18 mouse cellular contexts compared by ENCODE assay signal in genomic region chr3:88199541-88200110, GRCm38 (mm10). TPM values are rescaled to one million over a fixed set of nuclear protein-coding genes. Genes with fewer than 3 reads are reported as not detected.
DNase-seq lines count a peak whose midpoint lies in the region; ATAC-seq and TF ChIP-seq lines count a peak whose summit lies in the region.
"Had no signal": no experiment of that assay in that cellular context is flagged by ENCODE, and none has a peak within 500 bp of the region (broad histone marks: within the 10 kb centered on the region; RNA-seq: fewer than 3 reads in every experiment).

No protein-coding gene starts in this region.

- no peaks in the 10 kb centered on the region for H3K9me3 ChIP-seq in forebrain, embryonic 12.5 days
- H3K9me3 ChIP-seq in hindbrain, embryonic 13.5 days, result no peaks in the 10 kb centered on the region

- peak overlapping the region; percentile 88 for H3K4me2 ChIP-seq in forebrain, embryonic 12.5 days
- peak overlapping the region; percentile 86 for H3K4me2 ChIP-seq in hindbrain, embryonic 13.5 days

- peak overlapping the region; percentile 98 for H3K9ac ChIP-seq in forebrain, embryonic 12.5 days
- peak overlapping the region; percentile 97 for H3K9ac ChIP-seq in hindbrain, embryonic 13.5 days

- ATAC-seq in forebrain, embryonic 12.5 days (ENCODE audit: low FRiP score), result no peak
- no peak for ATAC-seq in hindbrain, embryonic 13.5 days (ENCODE audit: low FRiP score)
- ATAC-seq: CD4-positive, CD25-positive, alpha-beta regulatory T cell, adult 4 months had no signal

- peaks cover 53% of the 10 kb centered on the region for H3K27me3 ChIP-seq in forebrain, embryonic 12.5 days
- H3K27me3 ChIP-seq in hindbrain, embryonic 13.5 days, result peaks cover 61% of the 10 kb centered on the region

- no peak for TF ChIP-seq POLR2A in cortical plate, adult 2 months (IDR thresholded peaks at IDR 0.05; ENCODE audit: extremely low read depth, insufficient read depth, low read length)

- H3K27ac ChIP-seq in cortical plate, adult 2 months (ENCODE audit: insufficient read depth, low read length), result no peak overlapping the region
- peak overlapping the region; percentile 99 for H3K27ac ChIP-seq in forebrain, embryonic 12.5 days
- H3K27ac ChIP-seq in hindbrain, embryonic 13.5 days, result peak overlapping the region; percentile 99

- WGBS in forebrain, embryonic 12.5 days, result 18% methylated on average over 2 of the region's 2 CpGs
- WGBS in hindbrain, embryonic 13.5 days, result 34% methylated on average over 2 of the region's 2 CpGs

- no peaks in the 10 kb centered on the region for H3K36me3 ChIP-seq in forebrain, embryonic 12.5 days (replicated peaks)
- no peaks in the 10 kb centered on the region for H3K36me3 ChIP-seq in hindbrain, embryonic 13.5 days

- H3K4me3 ChIP-seq in cortical plate, adult 2 months (ENCODE audit: insufficient read depth, low read length), result peak overlapping the region; percentile 50; the same call in 1 of the 2 replicates
- H3K4me3 ChIP-seq in forebrain, embryonic 12.5 days (replicated peaks), result peak overlapping the region; percentile 60
- H3K4me3 ChIP-seq in hindbrain, embryonic 13.5 days, result peak overlapping the region; percentile 61; the same call in 1 of the 2 replicates
- H3K4me3 ChIP-seq: erythroblast, embryonic 14.5 days; myocyte had no signal

- DNase-seq in neural tube, embryonic 10.5 days (ENCODE audit: extremely low spot score, low spot score), result peak; percentile 25
- DNase-seq in adrenal gland, adult 2 months, result no peak
- DNase-seq in heart, adult 18-20 months, result no peak
- DNase-seq in gastrocnemius, adult 8-10 months (ENCODE audit: low spot score in 2 of 2), result no peak
- DNase-seq: adrenal gland, postnatal 10 days; embryo, embryonic 11 days; heart, postnatal 10 days; liver; lung, adult 2 months had no signal

- no peak for TF ChIP-seq CTCF in cortical plate, adult 2 months (IDR thresholded peaks at IDR 0.05; ENCODE audit: extremely low read depth, insufficient read depth, low read length)

- H3K4me1 ChIP-seq in cortical plate, adult 2 months (ENCODE audit: control insufficient read depth, insufficient read depth, low read length), result peaks cover 4% of the 10 kb centered on the region; the same call in 1 of the 2 replicates
- peaks cover 78% of the 10 kb centered on the region for H3K4me1 ChIP-seq in forebrain, embryonic 12.5 days
- H3K4me1 ChIP-seq in hindbrain, embryonic 13.5 days (replicated peaks), result peaks cover 67% of the 10 kb centered on the region

RNA-seq across cellular contexts. Expression of gene Rhbg, which starts 54.9 kb away (rescaled TPM):
- not detected in 2 replicates for polyA plus RNA-seq in cortical plate, adult 2 months (2012; rRNA removed)
- 0.28 TPM in 1 of 2 replicates, not detected in the other for polyA plus RNA-seq in forebrain, embryonic 12.5 days (2016; fragmentation: Nextera tagmentation; extraction: Ambion mirVana)
- polyA plus RNA-seq in hindbrain, embryonic 13.5 days (2015; fragmentation: Nextera tagmentation; extraction: Ambion mirVana), result 0.22 and 0.32 TPM in 2 replicates
- 10 to 100 TPM in 1 of 2 experiments, 1 to 10 TPM in 1; 8.5 to 18.3 TPM for total RNA-seq in adrenal gland, adult 2 months (2021)
- polyA plus RNA-seq in adrenal gland, adult 2 months (2012; rRNA removed), result 0.76 and 1.8 TPM in 2 replicates
- under 1 TPM in 1 of 2 experiments, not detected in 1; 0.64 TPM for total RNA-seq in heart, adult 18-20 months (2021)
- not detected for total RNA-seq in gastrocnemius, adult 8-10 months (2022)
- total RNA-seq: heart, adult 8-10 months; heart, postnatal 10 days; layer of hippocampus, adult 8-10 months; left cerebral cortex, postnatal 25 days had no signal
- polyA plus RNA-seq: CD4-positive, CD25-positive, alpha-beta regulatory T cell, adult 4 months; erythroblast, embryonic 14.5 days; myocyte had no signal

RNA-seq across cellular contexts. Expression of gene Mef2d, which starts 57.5 kb away (rescaled TPM):
- 128 and 131 TPM in 2 replicates for polyA plus RNA-seq in cortical plate, adult 2 months (2012; rRNA removed)
- 17.7 and 20.3 TPM in 2 replicates for polyA plus RNA-seq in forebrain, embryonic 12.5 days (2016; fragmentation: Nextera tagmentation; extraction: Ambion mirVana)
- 14.5 and 14.8 TPM in 2 replicates for polyA plus RNA-seq in hindbrain, embryonic 13.5 days (2015; fragmentation: Nextera tagmentation; extraction: Ambion mirVana)
- total RNA-seq in adrenal gland, adult 2 months (2021), result 100 to 1,000 TPM in 1 of 2 experiments, 10 to 100 TPM in 1; 78.4 to 114 TPM
- polyA plus RNA-seq in adrenal gland, adult 2 months (2012; rRNA removed), result 173 and 185 TPM in 2 replicates
- total RNA-seq in heart, adult 18-20 months (2021), result 100 to 1,000 TPM; 120 TPM
- total RNA-seq in gastrocnemius, adult 8-10 months (2022), result 100 to 1,000 TPM; 164 to 186 (median 172) TPM
